Mouse (Mus musculus) ES-Bruce4 (cell line): ENCODE measurements around the gene Eno2. TPM values are rescaled to one million over a fixed set of nuclear protein-coding genes. Genes with fewer than 3 reads are reported as not detected.

Experiments
- H3K27ac ChIP-seq: 2 replicates; pipeline ENCODE4 v1.5.1; 2012; ENCODE audit warnings: low read length, inconsistent platforms; ENCODE audit not compliant: insufficient read depth
- H3K27me3 ChIP-seq: 2 replicates; pipeline ENCODE4 v1.6.1; 2012; ENCODE audit warnings: mild to moderate bottlenecking, low read length, inconsistent platforms; ENCODE audit not compliant: control insufficient read depth, poor library complexity, insufficient read depth, severe bottlenecking
- H3K36me3 ChIP-seq: 2 replicates; pipeline ENCODE4 v1.6.1; 2012; ENCODE audit warnings: inconsistent platforms, mild to moderate bottlenecking, low read length, moderate library complexity; ENCODE audit not compliant: control insufficient read depth, poor library complexity, insufficient read depth, severe bottlenecking
- H3K4me1 ChIP-seq: one replicate; pipeline ENCODE4 v1.8.1; 2011; ENCODE audit warnings: low read length; ENCODE audit not compliant: control insufficient read depth, insufficient read depth
- H3K4me3 ChIP-seq: 2 replicates; pipeline ENCODE4 v1.5.1; 2011; ENCODE audit warnings: low read depth, mild to moderate bottlenecking, low read length
- H3K9ac ChIP-seq: 2 replicates; pipeline ENCODE4 v1.6.1; 2012; ENCODE audit warnings: low read depth, mild to moderate bottlenecking, inconsistent platforms; ENCODE audit not compliant: poor library complexity, severe bottlenecking
- H3K9me3 ChIP-seq: replicated peaks from 2 replicates; pipeline ENCODE4 v1.6.1; 2012; ENCODE audit warnings: mild to moderate bottlenecking, low read length, inconsistent platforms; ENCODE audit not compliant: control insufficient read depth, poor library complexity, insufficient read depth, severe bottlenecking
- CTCF ChIP-seq: IDR thresholded peaks from one replicate; pipeline ENCODE4 v1.8.1; 2011; ENCODE audit warnings: low read depth, low read length
- EP300 ChIP-seq: IDR thresholded peaks from 2 replicates; pipeline ENCODE4 v1.6.1; 2011; ENCODE audit warnings: low read depth, low read length; ENCODE audit not compliant: insufficient read depth
- POLR2A ChIP-seq: IDR thresholded peaks from one replicate; pipeline ENCODE4 v1.8.1; 2011; ENCODE audit warnings: low read length; ENCODE audit not compliant: insufficient read depth
- polyA plus RNA-seq: library from polyadenylated mRNA; stranded (reverse); fragments of >200 nt; gene quantifications from 2 replicates; pipeline ENCODE4 v1.2.4, GENCODE M21; 2011; ENCODE audit warnings: low read depth; ENCODE audit not compliant: missing spikeins, insufficient read depth, insufficient read length

Gene Eno2
- polyA plus RNA-seq, 1 experiment: 7.4 TPM

- TF ChIP-seq POLR2A (no peak), EP300 (no peak), CTCF (no peak)
- no peak overlapping the region for H3K27ac ChIP-seq
- no peaks in the 10 kb centered on the region for H3K27me3 ChIP-seq
- peaks cover 2% of the 10 kb centered on the region for H3K4me1 ChIP-seq
- no peaks in the 10 kb centered on the region for H3K36me3 ChIP-seq
- H3K9me3 ChIP-seq: no peaks in the 10 kb centered on the region
- H3K4me3 ChIP-seq: peak overlapping the region; percentile 53; the same call in 1 of the 2 replicates
- peak overlapping the region; percentile 43 for H3K9ac ChIP-seq
Observed at GRCm38 (mm10) chr6:124770013-124770412, 540 bp upstream of the Eno2 start.

GRCm38 (mm10) chr6:124768704-124769044 is 799 bp downstream of the Eno2 start:
- TF ChIP-seq CTCF (no peak), EP300 (no peak), POLR2A (no peak)
- peak overlapping the region; percentile 43; the same call in 1 of the 2 replicates for H3K9ac ChIP-seq
- no peaks in the 10 kb centered on the region for H3K27me3 ChIP-seq
- H3K4me3 ChIP-seq: peak overlapping the region; percentile 75
- H3K27ac ChIP-seq: no peak overlapping the region
- H3K36me3 ChIP-seq: no peaks in the 10 kb centered on the region
- no peaks in the 10 kb centered on the region for H3K9me3 ChIP-seq
- H3K4me1 ChIP-seq: peaks cover 2% of the 10 kb centered on the region

GRCm38 (mm10) chr6:124767920-124768703 is 1.4 kb downstream of the Eno2 start:
- no peak for TF ChIP-seq EP300
- no peak for TF ChIP-seq POLR2A
- no peak for TF ChIP-seq CTCF
- Histone ChIP-seq H3K27me3 (no peaks in the 10 kb centered on the region), H3K9me3 (no peaks in the 10 kb centered on the region), H3K36me3 (no peaks in the 10 kb centered on the region), H3K9ac (no peak overlapping the region), H3K4me1 (peaks cover 2% of the 10 kb centered on the region), H3K27ac (no peak overlapping the region), H3K4me3 (peak overlapping the region; percentile 75)

GRCm38 (mm10) chr6:124767536-124767919 is 1.9 kb downstream of the Eno2 start:
- peaks cover 2% of the 10 kb centered on the region for H3K4me1 ChIP-seq
- no peaks in the 10 kb centered on the region for H3K9me3 ChIP-seq
- H3K9ac ChIP-seq: no peak overlapping the region
- no peaks in the 10 kb centered on the region for H3K36me3 ChIP-seq
- H3K4me3 ChIP-seq: no peak overlapping the region
- TF ChIP-seq POLR2A (no peak), CTCF (no peak), EP300 (no peak)
- no peak overlapping the region for H3K27ac ChIP-seq
- no peaks in the 10 kb centered on the region for H3K27me3 ChIP-seq

- H3K4me1 ChIP-seq: peaks cover 2% of the 10 kb centered on the region
- no peaks in the 10 kb centered on the region for H3K9me3 ChIP-seq
- TF ChIP-seq CTCF (no peak), EP300 (no peak), POLR2A (no peak)
- no peak overlapping the region for H3K27ac ChIP-seq
- H3K4me3 ChIP-seq: no peak overlapping the region
- H3K9ac ChIP-seq: no peak overlapping the region
- no peaks in the 10 kb centered on the region for H3K36me3 ChIP-seq
- H3K27me3 ChIP-seq: no peaks in the 10 kb centered on the region
Observed at GRCm38 (mm10) chr6:124765951-124766350, 3.5 kb downstream of the Eno2 start.

- no peaks in the 10 kb centered on the region for H3K9me3 ChIP-seq
- H3K4me3 ChIP-seq: no peak overlapping the region
- H3K9ac ChIP-seq: peak overlapping the region; percentile 17; the same call in 1 of the 2 replicates
- no peaks in the 10 kb centered on the region for H3K36me3 ChIP-seq
- peaks cover 5% of the 10 kb centered on the region for H3K4me1 ChIP-seq
- no peak for TF ChIP-seq POLR2A
- peak; percentile 71 for TF ChIP-seq EP300
- TF ChIP-seq CTCF: peak; percentile 98
- H3K27me3 ChIP-seq: no peaks in the 10 kb centered on the region
- H3K27ac ChIP-seq: no peak overlapping the region
Observed at GRCm38 (mm10) chr6:124759259-124759658, 10.2 kb downstream of the Eno2 start.
